In genomic region chr11:118242506-118242905, GRCm38 (mm10) we compare ENCODE assay signal across 13 mouse cellular contexts. TPM values are rescaled to one million over a fixed set of nuclear protein-coding genes. Genes with fewer than 3 reads are reported as not detected.
DNase-seq lines count a peak whose midpoint lies in the region; ATAC-seq and TF ChIP-seq lines count a peak whose summit lies in the region.
"Had no signal": no experiment of that assay in that cellular context is flagged by ENCODE, and none has a peak within 500 bp of the region (broad histone marks: within the 10 kb centered on the region; RNA-seq: fewer than 3 reads in every experiment).

No protein-coding gene starts in this region.

- H3K27me3 ChIP-seq in hindbrain, embryonic 10.5 days (ENCODE audit: insufficient read depth, poor library complexity, severe bottlenecking): peaks cover 9% of the 10 kb centered on the region
- H3K27me3 ChIP-seq in hindbrain, embryonic 11.5 days (ENCODE audit: control insufficient read depth, insufficient read depth, low read length): no peaks in the 10 kb centered on the region
- no peaks in the 10 kb centered on the region for H3K27me3 ChIP-seq in thymus, adult 2 months (ENCODE audit: control insufficient read depth, insufficient read depth, low read length)
- H3K27me3 ChIP-seq: hindbrain, embryonic 12.5 days had no signal

- whole genome bisulfite sequencing in hindbrain, embryonic 10.5 days: 82% methylated on average over 4 of the region's 4 CpGs
- WGBS in hindbrain, embryonic 11.5 days: 80% methylated on average over 4 of the region's 4 CpGs
- WGBS in thymus, adult 2 months: 57% methylated on average over 4 of the region's 4 CpGs

- H3K9me3 ChIP-seq in hindbrain, embryonic 10.5 days: no peaks in the 10 kb centered on the region
- H3K9me3 ChIP-seq in hindbrain, embryonic 11.5 days (ENCODE audit: control insufficient read depth, low read length): no peaks in the 10 kb centered on the region
- H3K9me3 ChIP-seq: hindbrain, embryonic 12.5 days had no signal

- H3K27ac ChIP-seq in hindbrain, embryonic 10.5 days: peak overlapping the region; percentile 14; the same call in 1 of the 2 replicates
- no peak overlapping the region for H3K27ac ChIP-seq in hindbrain, embryonic 11.5 days (ENCODE audit: low read depth, low read length)
- H3K27ac ChIP-seq in thymus, adult 2 months (ENCODE audit: control insufficient read depth, insufficient read depth, low read length): peak overlapping the region; percentile 50
- H3K27ac ChIP-seq: hindbrain, embryonic 12.5 days; liver, embryonic 14.5 days; macrophage; stomach, postnatal 0 days had no signal

- ATAC-seq in hindbrain, embryonic 11.5 days (ENCODE audit: low FRiP score): no peak

- H3K4me1 ChIP-seq in hindbrain, embryonic 10.5 days (replicated peaks): peaks cover 62% of the 10 kb centered on the region
- H3K4me1 ChIP-seq in hindbrain, embryonic 11.5 days (replicated peaks; ENCODE audit: control insufficient read depth, insufficient read depth, low read length): peaks cover 9% of the 10 kb centered on the region
- peaks cover 65% of the 10 kb centered on the region for H3K4me1 ChIP-seq in thymus, adult 2 months (replicated peaks; ENCODE audit: control insufficient read depth, insufficient read depth, low read length)

- no peaks in the 10 kb centered on the region for H3K36me3 ChIP-seq in hindbrain, embryonic 10.5 days
- no peaks in the 10 kb centered on the region for H3K36me3 ChIP-seq in hindbrain, embryonic 11.5 days (ENCODE audit: control insufficient read depth, insufficient read depth, low read length)
- H3K36me3 ChIP-seq in thymus, adult 2 months (ENCODE audit: control insufficient read depth, insufficient read depth, low read length): no peaks in the 10 kb centered on the region
- H3K36me3 ChIP-seq: hindbrain, embryonic 12.5 days had no signal

- no peak overlapping the region for H3K4me2 ChIP-seq in hindbrain, embryonic 11.5 days (replicated peaks; ENCODE audit: low read depth, low read length)
- H3K4me2 ChIP-seq: heart, embryonic 11.5 days; hindbrain, embryonic 12.5 days had no signal

- no peak for DNase-seq in hindbrain, embryonic 10.5 days (ENCODE audit: low spot score)
- no peak for DNase-seq in hindbrain, embryonic 11.5 days (ENCODE audit: low spot score)
- no peak for DNase-seq in thymus, adult 2 months
- DNase-seq in thymus, postnatal 10 days (ENCODE audit: low spot score in 2 of 2): no peak
- DNase-seq in cerebellum, postnatal 25 days: peak; percentile 53 to 68
- no peak for DNase-seq in ovary, postnatal 10 days (ENCODE audit: low spot score)
- no peak for DNase-seq in embryo, embryonic 11 days
- DNase-seq: right cerebral cortex, postnatal 4 days had no signal

- H3K9ac ChIP-seq in hindbrain, embryonic 11.5 days (ENCODE audit: low read depth, low read length): no peak overlapping the region
- H3K9ac ChIP-seq: hindbrain, embryonic 12.5 days; liver, embryonic 14.5 days had no signal

- no peak overlapping the region for H3K4me3 ChIP-seq in hindbrain, embryonic 10.5 days
- no peak overlapping the region for H3K4me3 ChIP-seq in hindbrain, embryonic 11.5 days (ENCODE audit: low read depth, low read length)
- H3K4me3 ChIP-seq in thymus, adult 2 months (ENCODE audit: control insufficient read depth, insufficient read depth, low read length): no peak overlapping the region
- H3K4me3 ChIP-seq: hindbrain, embryonic 12.5 days had no signal

- TF ChIP-seq POLR2A in thymus, adult 2 months (IDR thresholded peaks at IDR 0.05; ENCODE audit: control insufficient read depth, extremely low read depth, insufficient read depth, low read length, poor library complexity): no peak

- TF ChIP-seq CTCF in thymus, adult 2 months (IDR thresholded peaks at IDR 0.05; ENCODE audit: borderline replicate concordance, control insufficient read depth, extremely low read depth, insufficient read depth, low read length, poor library complexity): no peak

RNA-seq across cellular contexts. Expression of gene Cyth1, which starts 5.9 kb away (rescaled TPM):
- 13.9 and 23.0 TPM in 2 replicates for polyA plus RNA-seq in hindbrain, embryonic 10.5 days (2016; fragmentation: Nextera tagmentation; extraction: Ambion mirVana)
- 16.5 and 16.7 TPM in 2 replicates for polyA plus RNA-seq in hindbrain, embryonic 11.5 days (2014; fragmentation: Nextera tagmentation; extraction: Ambion mirVana)
- 66.7 and 70.0 TPM in 2 replicates for polyA plus RNA-seq in thymus, adult 2 months (2012; rRNA removed)

RNA-seq across cellular contexts. Expression of gene Usp36, which starts 47.5 kb away (rescaled TPM):
- 18.9 and 21.6 TPM in 2 replicates for polyA plus RNA-seq in hindbrain, embryonic 10.5 days (2016; fragmentation: Nextera tagmentation; extraction: Ambion mirVana)
- polyA plus RNA-seq in hindbrain, embryonic 11.5 days (2014; fragmentation: Nextera tagmentation; extraction: Ambion mirVana): 9.8 and 9.9 TPM in 2 replicates
- 28.8 and 34.6 TPM in 2 replicates for polyA plus RNA-seq in thymus, adult 2 months (2012; rRNA removed)

Comparison
In these comparisons a context has a peak if more than half of its experiments do, and no peak if none do; other contexts are left out.
1. DNase-seq: peak in cerebellum, postnatal 25 days (2 of 2); none in hindbrain, embryonic 10.5 days (single experiment), hindbrain, embryonic 11.5 days (single experiment), thymus, adult 2 months (single experiment), thymus, postnatal 10 days (0 of 2), ovary, postnatal 10 days (single experiment) and embryo, embryonic 11 days (single experiment).